Mouse (Mus musculus) CH12.LX (cell line): Measurements from ENCODE around the gene Tmem8b.

Experiments used
- BHLHE40 ChIP-seq: IDR thresholded peaks from 2 replicates; pipeline ENCODE4 v1.6.1; 2011; ENCODE audit warnings: mild to moderate bottlenecking, low read depth, low read length, improper control_type of control experiment
- CTCF ChIP-seq, 2 experiments: IDR thresholded peaks in 1 of 2; conservative IDR thresholded peaks in 1 of 2; 2 replicates each; pipeline ENCODE4 v1.5.1; 2011 to 2012; ENCODE audit warnings: low read depth in 2 of 2, low read length in 2 of 2, improper control_type of control experiment in 1 of 2, inconsistent platforms in 1 of 2, mild to moderate bottlenecking in 1 of 2, moderate library complexity in 1 of 2
- ELF1 ChIP-seq: IDR thresholded peaks from 2 replicates; pipeline ENCODE4 v1.6.1; 2014; ENCODE audit warnings: low read depth, mild to moderate bottlenecking, inconsistent platforms, low read length, improper control_type of control experiment
- GABPA ChIP-seq: IDR thresholded peaks from 2 replicates; pipeline ENCODE4 v1.6.1; 2012; ENCODE audit warnings: low read depth, low read length, improper control_type of control experiment, inconsistent platforms; ENCODE audit not compliant: insufficient replicate concordance
- JUN ChIP-seq: IDR thresholded peaks from 2 replicates; pipeline ENCODE4 v1.6.1; 2011; ENCODE audit warnings: low read depth, mild to moderate bottlenecking, low read length, improper control_type of control experiment, moderate library complexity; ENCODE audit not compliant: insufficient read depth
- JUND ChIP-seq: conservative IDR thresholded peaks from 2 replicates; pipeline ENCODE4 v1.6.1; 2011; ENCODE audit warnings: low read depth, low read length, improper control_type of control experiment
- MAX ChIP-seq: IDR thresholded peaks from 2 replicates; pipeline ENCODE4 v1.6.1; 2011; ENCODE audit warnings: low read length, improper control_type of control experiment
- MAZ ChIP-seq: IDR thresholded peaks from 2 replicates; pipeline ENCODE4 v1.6.1; 2012; ENCODE audit warnings: low read depth, mild to moderate bottlenecking, inconsistent platforms, low read length, improper control_type of control experiment, moderate library complexity
- NELFE ChIP-seq: IDR thresholded peaks from 2 replicates; pipeline ENCODE4 v1.6.1; 2011; ENCODE audit warnings: low read depth, low read length, improper control_type of control experiment
- POLR2A ChIP-seq: IDR thresholded peaks from 2 replicates; pipeline ENCODE4 v1.6.1; 2011; ENCODE audit warnings: low read depth, mild to moderate bottlenecking, improper control_type of control experiment, low read length
- TBP ChIP-seq: conservative IDR thresholded peaks from 2 replicates; pipeline ENCODE4 v1.6.1; 2011; ENCODE audit warnings: low read depth, low read length, improper control_type of control experiment

- TF ChIP-seq BHLHE40 (no peak), POLR2A (no peak), JUND (no peak), CTCF (conservative IDR thresholded peaks at IDR 0.05 in 1 of 2, IDR thresholded peaks at IDR 0.05 in 1 of 2; ENCODE audit: low read depth in 2 of 2, low read length in 2 of 2) (peak; percentile 52 to 81), MAZ (no peak), NELFE (no peak), MAX (0 out of 2 replicates have a peak, but pooled peaks have one; percentile 16), TBP (no peak), GABPA (no peak), ELF1 (no peak), JUN (no peak)
Observed at GRCm38 (mm10) chr4:43724764-43725163, 56.0 kb downstream of the Tmem8b start.
